Mouse (Mus musculus): ENCODE measurements around the gene Inha.

Gene Inha

GRCm38 (mm10) chr1:75490785-75491551 lies 15.9 kb upstream of the Inha start:
- DNase-seq (ENCODE audit: low spot score in 2 of 2) = no peak

DNA sequence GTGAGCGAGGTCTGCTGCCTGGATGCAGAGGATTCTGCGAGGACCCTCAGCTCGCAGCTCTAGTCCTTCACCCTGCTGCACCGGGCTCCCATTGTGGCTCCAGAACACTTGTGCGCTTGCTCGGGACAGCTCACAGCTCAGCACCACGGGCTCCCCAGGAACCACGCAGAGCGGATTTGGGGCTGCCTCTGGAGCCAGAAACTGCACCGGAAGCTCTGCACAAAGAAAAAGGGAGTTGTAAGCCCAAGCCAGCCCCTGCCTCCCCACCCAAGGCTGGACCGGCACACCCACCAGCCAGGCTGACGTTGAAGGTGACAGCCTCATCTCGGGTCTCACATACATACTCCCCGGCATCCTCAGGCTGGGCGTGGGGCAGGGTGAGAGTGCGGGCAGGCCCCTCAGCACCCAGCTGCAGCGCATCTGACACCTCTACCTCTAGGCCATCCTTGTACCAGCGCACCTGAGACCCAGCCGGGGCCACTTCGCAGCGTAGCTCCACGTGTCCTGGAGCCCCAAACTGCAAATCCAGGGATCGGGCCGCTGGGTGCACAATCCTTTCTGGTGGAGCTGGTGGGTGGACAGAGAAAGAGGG lies 14.2 kb upstream of the Inha start:
- DNase-seq (ENCODE audit: low spot score in 2 of 2) = no peak

DNA sequence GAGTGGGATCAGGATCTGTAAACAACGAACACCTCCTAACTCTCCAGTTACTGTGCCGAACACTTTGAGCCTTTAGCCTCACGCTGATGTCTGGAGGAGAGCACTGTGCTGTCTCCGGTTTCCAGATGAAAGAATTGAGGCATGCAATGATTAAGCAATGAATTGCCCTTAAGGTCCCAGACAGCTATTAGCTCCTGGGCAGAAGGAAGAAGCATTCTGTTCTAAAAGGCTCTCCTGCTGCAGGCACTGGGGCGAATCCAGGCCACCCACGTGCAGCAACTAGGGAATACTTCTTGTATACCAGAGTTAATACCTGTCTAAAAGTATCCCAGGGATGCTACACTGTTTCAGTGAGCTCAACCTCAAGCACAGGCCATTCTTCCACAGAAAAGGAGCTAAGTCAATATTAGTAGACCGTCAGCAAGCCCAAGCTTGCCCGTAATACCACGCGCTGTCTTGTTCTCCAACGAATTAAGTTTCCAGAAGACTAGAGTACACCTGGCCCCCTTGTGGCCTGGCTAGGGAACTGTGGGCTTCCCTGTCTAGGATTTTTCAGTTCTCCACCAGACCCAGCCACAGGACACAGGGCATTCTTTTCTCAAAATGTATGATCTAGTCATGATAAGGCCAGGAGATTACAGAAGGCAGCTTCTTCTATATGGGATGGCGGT lies 11.9 kb upstream of the Inha start:
- DNase-seq (ENCODE audit: low spot score in 2 of 2) = no peak

- DNase-seq (ENCODE audit: low spot score in 2 of 2) = no peak
Measured at GRCm38 (mm10) chr1:75498897-75499296, 8.0 kb upstream of the Inha start.

DNA sequence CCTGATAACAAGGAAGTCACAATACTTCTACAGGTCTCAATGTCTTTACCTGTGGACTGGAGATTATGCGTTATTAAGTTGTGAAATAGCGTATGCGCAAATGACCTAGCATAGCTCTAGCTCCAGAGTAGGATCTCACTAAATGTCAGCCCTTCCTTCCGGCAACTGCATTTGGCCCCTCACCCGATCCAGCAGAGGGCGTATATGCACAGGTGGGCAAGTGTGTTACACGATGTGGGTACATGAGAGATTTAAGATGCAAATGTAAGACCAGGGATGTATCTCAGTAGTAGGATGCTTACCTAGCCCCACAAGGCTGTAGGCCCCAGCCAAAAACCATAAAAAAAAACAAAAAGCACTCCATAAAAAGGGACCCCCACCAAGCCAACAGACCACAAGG lies 7.4 kb upstream of the Inha start:
- DNase-seq (ENCODE audit: low spot score in 2 of 2) = no peak

DNA sequence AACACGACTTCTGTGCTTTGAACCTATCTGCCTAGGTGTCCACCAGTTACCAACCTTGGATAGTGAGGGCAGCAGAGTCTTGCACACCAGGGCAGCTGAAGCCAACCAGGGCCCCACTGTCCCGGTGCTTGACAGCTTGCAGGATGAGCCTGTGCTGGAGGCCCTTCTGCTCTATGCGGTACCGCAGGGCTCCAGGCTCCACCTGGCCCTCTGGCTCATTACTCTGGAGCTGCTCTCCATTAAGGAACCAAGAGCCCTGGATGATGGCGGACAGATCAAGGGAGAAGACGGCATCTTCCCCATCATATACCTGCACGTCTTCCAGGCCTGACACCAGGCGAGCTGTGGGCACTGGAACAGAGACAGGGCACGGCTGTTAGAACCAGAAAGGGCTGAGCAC lies 5.0 kb upstream of the Inha start:
- DNase-seq (ENCODE audit: low spot score in 2 of 2) = no peak

GRCm38 (mm10) chr1:75502945-75503650 lies 3.8 kb upstream of the Inha start:
- DNase-seq (ENCODE audit: low spot score in 2 of 2) = no peak

GRCm38 (mm10) chr1:75503651-75503980 lies 3.3 kb upstream of the Inha start:
- no peak for DNase-seq (ENCODE audit: low spot score in 2 of 2)

DNA sequence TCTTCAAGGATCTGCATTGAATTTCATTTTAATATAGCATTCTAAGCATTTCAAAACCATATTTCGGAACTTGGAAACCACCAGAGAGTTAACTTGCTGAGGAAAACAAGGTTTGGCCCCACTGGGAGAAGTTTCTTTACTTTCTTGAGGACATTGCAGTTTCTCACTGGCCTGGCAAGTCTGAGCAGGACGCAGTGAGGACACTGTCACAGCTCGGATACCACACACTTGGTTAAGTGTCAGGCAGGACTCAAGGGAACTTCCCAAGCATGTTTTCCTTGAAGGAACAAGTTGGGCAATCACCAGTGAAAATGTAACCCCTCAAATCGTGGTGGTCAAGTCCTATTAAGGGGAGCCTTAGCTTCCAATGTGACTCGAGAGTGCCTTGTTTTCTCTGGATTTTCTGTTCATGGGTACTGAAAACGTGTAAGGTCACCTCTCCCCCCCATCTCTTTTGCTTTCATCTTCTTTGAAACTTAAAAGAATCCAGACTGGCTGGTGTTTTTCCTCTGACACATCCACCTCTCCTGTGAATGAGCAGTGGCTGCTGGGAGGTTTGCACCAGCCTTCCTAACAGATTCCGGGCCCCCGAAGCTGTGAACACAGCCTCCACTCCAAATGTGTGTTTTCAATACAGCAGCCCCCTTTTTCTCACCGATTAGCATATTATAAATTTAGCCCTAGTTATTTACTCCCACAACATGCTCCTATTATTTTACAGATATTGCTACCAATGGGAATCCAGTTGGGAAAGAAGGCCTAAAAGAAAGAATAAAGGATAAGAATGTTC lies 2.4 kb upstream of the Inha start:
- no peak for DNase-seq (ENCODE audit: low spot score in 2 of 2)

- DNase-seq (ENCODE audit: low spot score in 2 of 2) = peak in 1 of 2 experiments; percentile 67
Measured at GRCm38 (mm10) chr1:75505159-75505955, 1.5 kb upstream of the Inha start.

- peak; percentile 80 to 81 for DNase-seq (ENCODE audit: low spot score in 2 of 2)
Measured at GRCm38 (mm10) chr1:75505956-75506831, 683 bp upstream of the Inha start, which contains the start of gene Obsl1. Obsl1 (minus strand) TSS chr1:75506452.

- DNase-seq (ENCODE audit: low spot score in 2 of 2) = no peak
Measured at GRCm38 (mm10) chr1:75509586-75509985, 2.7 kb downstream of the Inha start.

DNA sequence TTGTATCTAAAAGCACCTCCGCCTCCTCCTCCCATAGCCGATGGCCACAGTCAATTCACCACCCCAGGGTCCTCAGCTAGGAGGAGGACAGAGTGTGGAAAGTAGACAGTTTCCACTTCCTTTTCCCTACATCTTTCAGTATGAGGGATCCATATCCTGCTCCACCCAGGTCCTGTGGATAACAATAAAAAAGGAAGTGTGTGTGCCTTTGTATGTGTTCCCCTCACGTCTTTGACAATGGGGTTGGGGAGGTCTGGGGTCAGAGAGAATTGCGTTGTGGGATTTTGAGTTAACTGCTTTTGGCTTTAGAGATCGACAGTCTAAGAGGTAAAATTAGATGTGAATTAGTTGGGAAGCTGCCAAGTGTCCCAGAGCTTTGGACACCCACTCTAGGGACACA lies 3.3 kb downstream of the Inha start:
- no peak for DNase-seq (ENCODE audit: low spot score in 2 of 2)

DNA sequence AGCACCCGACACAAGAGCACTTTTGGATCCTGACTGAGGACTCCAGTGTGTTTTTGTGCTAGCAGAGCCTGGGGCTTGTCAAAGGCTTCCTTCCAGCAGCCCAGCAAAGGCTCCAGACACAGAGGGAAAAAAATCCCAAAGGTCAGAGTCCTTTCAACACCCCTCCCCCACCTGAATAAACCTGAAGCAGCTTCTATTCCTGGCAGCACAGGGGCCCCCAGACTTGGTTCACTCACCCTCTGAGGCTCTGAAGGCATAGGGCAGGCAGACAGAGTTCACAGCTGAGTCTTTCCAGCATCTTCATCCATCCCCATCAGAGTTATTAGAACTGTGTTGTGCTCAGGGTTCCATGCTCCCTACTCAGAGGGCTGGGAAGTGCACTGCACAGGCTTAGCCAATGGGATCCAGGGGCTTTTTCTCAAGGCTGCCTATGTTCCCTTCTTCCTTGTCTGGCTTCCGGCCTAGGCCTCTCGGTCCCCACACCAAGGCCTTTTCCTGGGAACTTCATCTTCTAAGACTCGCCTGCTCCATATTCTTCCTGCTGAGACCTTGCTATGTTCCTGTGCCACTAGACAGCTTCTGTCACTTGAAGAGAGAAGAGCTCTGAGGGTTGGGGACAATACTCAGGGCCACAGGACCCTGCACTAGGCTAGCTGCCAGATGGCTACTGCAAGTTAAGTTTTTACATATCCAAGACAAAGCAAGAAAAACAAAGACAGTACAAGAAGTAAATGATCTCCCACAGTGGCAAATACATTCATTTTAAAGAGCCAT lies 4.7 kb downstream of the Inha start:
- DNase-seq (ENCODE audit: low spot score in 2 of 2) = no peak

DNA sequence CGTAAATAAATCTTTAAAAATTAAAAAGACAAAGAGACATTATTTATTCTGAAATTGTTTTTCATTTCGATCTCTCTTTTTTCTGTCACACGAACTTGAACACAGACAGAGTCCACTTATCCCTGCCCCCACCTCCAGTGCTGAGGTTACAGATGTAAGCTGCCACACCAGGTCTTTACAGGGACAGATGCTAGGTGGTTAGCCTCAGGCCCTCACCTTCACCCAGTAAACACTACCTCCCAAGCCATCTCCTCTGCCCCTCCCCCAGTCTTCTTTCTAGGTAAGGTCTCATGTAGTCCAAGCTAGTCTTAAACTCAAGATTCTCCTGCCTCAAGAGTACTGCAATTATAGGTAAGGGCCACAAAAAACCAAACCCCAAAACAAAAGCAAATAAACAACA lies 5.7 kb downstream of the Inha start:
- no peak for DNase-seq (ENCODE audit: low spot score in 2 of 2)

GRCm38 (mm10) chr1:75516703-75517380 lies 10.0 kb downstream of the Inha start:
- DNase-seq (ENCODE audit: low spot score in 2 of 2) = no peak

- no peak for DNase-seq (ENCODE audit: low spot score in 2 of 2)
Measured at GRCm38 (mm10) chr1:75517984-75518383, 11.1 kb downstream of the Inha start.

DNA sequence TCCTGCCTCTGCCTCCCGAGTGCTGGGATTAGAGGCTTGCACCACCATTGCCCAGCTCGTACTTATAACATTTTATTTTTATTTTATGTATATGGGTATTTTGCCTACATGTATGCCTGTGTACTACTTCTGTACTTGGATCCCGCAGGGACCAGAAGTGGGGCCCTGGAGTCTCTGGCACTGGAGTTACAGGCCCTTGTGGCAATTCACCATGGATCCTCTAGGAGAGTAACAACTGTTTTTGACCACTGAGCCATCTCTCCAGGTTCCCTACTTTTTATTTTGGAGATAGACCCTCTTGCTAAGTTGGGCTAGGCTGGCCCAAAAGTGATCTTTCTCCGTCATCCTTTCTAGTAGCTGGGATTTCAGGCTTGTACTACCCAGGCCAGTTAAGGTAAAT lies 11.6 kb downstream of the Inha start:
- no peak for DNase-seq (ENCODE audit: low spot score in 2 of 2)
